Mouse (Mus musculus) midbrain, embryonic 13.5 days (tissue): Measurements from ENCODE around the gene Atf7. TPM values are rescaled to one million over a fixed set of nuclear protein-coding genes. Genes with fewer than 3 reads are reported as not detected.
"Not testable (repeated sequence)": the region's sequence is repeated elsewhere in the genome, so short reads cannot be mapped to it uniquely, and the experiment has no call there.

Experiments used
- ATAC-seq: fragments of 200-750 bp; cut with Nextera tagmentation; 2 replicates; pipeline ENCODE4 v1.8.0; 2017; ENCODE audit warnings: mild to moderate bottlenecking, moderate TSS enrichment, moderate library complexity
- H3K27ac ChIP-seq: fragments of 300-500 bp; sonication (generic); 2 replicates; pipeline ENCODE4 v1.5.1; 2015; ENCODE audit warnings: inconsistent platforms, mild to moderate bottlenecking, moderate library complexity
- H3K27me3 ChIP-seq: fragments of 300-500 bp; sonication (generic); 2 replicates; pipeline ENCODE4 v1.6.1; 2015; ENCODE audit warnings: mild to moderate bottlenecking, inconsistent platforms
- H3K36me3 ChIP-seq: fragments of 300-500 bp; sonication (generic); 2 replicates; pipeline ENCODE4 v1.6.1; 2015; ENCODE audit warnings: mild to moderate bottlenecking, inconsistent platforms
- H3K4me1 ChIP-seq: fragments of 300-500 bp; sonication (generic); replicated peaks from 2 replicates; pipeline ENCODE4 v1.6.1; 2015; ENCODE audit warnings: inconsistent platforms
- H3K4me2 ChIP-seq: fragments of 300-500 bp; sonication (generic); replicated peaks from 2 replicates; pipeline ENCODE4 v1.6.1; 2015; ENCODE audit warnings: moderate library complexity, mild to moderate bottlenecking, inconsistent platforms
- H3K4me3 ChIP-seq: fragments of 300-500 bp; sonication (generic); replicated peaks from 2 replicates; pipeline ENCODE4 v1.5.1; 2015; ENCODE audit warnings: mild to moderate bottlenecking, inconsistent platforms
- H3K9ac ChIP-seq: fragments of 300-500 bp; sonication (generic); replicated peaks from 2 replicates; pipeline ENCODE4 v1.6.1; 2015; ENCODE audit warnings: mild to moderate bottlenecking, inconsistent platforms
- H3K9me3 ChIP-seq: fragments of 300-500 bp; sonication (generic); 2 replicates; pipeline ENCODE4 v1.6.1; 2016; ENCODE audit warnings: mild to moderate bottlenecking, inconsistent platforms
- WGBS: fragments of 180-500 bp; shearing (Covaris S2); methylation state at CpG from one replicate; pipeline ENCODE4 v1.1.7; 2015; 5-methylcytosine and 5-hydroxymethylcytosine counted together
- polyA plus RNA-seq: library from polyadenylated mRNA; unstranded; fragments of >200 nt; fragmentation: Nextera tagmentation; extraction: Ambion mirVana; gene quantifications from 2 replicates; pipeline ENCODE4 v1.2.1, GENCODE M21; 2015

The Atf7 gene
- polyA plus RNA-seq = 15.9 and 22.1 TPM in 2 replicates

DNA sequence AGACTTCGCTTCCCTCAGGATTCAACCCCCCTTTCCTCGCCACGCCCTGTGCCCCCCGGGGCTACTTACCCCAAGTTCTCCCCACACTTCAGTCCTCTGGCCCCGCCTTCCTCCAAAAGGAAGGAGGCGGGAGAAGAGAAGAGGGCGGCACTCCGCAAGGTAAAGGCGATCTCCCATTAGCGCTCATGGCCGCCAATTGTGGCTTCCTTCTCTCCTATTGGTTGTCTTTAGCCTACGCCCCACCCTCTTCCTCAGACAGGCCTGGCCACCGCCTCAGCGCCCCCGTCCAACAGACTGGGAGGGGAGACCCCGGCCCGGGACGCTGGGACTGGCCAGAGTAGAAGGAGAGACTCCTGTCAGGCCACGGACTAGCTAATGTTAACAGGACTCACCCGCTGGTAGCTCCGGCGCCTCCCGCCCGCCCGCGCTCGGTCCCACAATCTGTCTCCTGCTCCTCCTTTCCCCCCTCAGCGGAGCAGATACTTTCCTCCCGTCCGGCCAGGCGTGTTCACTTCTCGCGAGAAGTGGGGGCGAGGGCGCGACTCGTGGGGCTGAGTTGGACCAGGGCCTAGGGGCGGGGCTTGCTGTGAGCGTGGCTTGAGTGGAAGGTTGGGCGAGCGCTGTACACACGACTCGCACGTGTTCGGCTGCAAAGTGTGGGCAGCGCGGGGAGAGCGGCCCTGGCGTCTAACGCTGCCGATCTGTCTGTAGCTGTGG is at the start of gene Atf7, which contains the start of gene Gm28047:
Atf7 (minus strand) TSS at position 495 of the 717 bp plus-strand sequence.
Gm28047 (minus strand) TSS at position 98 of the 717 bp plus-strand sequence.
- peak within 1 kb of the TSS; percentile 74 for H3K9ac ChIP-seq
- peak within 1 kb of the TSS; percentile 65 for H3K4me3 ChIP-seq

GRCm38 (mm10) chr15:102673548-102673947 is 48.3 kb upstream of the Atf7 start:
- H3K4me3 ChIP-seq = peak overlapping the region; percentile 28

More for the DNA sequence above, at the start of gene Atf7, which contains the start of gene Gm28047:
- peak; percentile 100 for ATAC-seq
- Histone ChIP-seq H3K4me2 (peak within 1 kb of the TSS; percentile 82), H3K27me3 (no peaks in the 10 kb centered on the region), H3K9me3 (no peaks in the 10 kb centered on the region), H3K27ac (peak within 1 kb of the TSS; percentile 94), H3K36me3 (no peaks in the 10 kb centered on the region), H3K4me1 (peaks cover 19% of the 10 kb centered on the region)
- WGBS = under 1% methylated on average over 50 of the region's 51 CpGs

GRCm38 (mm10) chr15:102672215-102673071 is 47.2 kb upstream of the Atf7 start, which contains the start of gene Atp5g2:
Atp5g2 (minus strand) TSS chr15:102672352.
- no peaks in the 10 kb centered on the region for H3K9me3 ChIP-seq
- H3K36me3 ChIP-seq = peaks cover 7% of the 10 kb centered on the region; the same call in 1 of the 2 replicates
- no peaks in the 10 kb centered on the region for H3K27me3 ChIP-seq
- H3K9ac ChIP-seq = peak within 1 kb of the TSS; percentile 84
- H3K4me1 ChIP-seq = peaks cover 47% of the 10 kb centered on the region
- peak within 1 kb of the TSS; percentile 99 for H3K27ac ChIP-seq
- H3K4me3 ChIP-seq = peak within 1 kb of the TSS; percentile 52
- 2% methylated on average over 37 of the region's 37 CpGs for WGBS
- no peak; the same call in 1 of the 2 replicates for ATAC-seq
- peak within 1 kb of the TSS; percentile 78 for H3K4me2 ChIP-seq

More at GRCm38 (mm10) chr15:102673548-102673947, 48.3 kb upstream of the Atf7 start:
- no peaks in the 10 kb centered on the region for H3K36me3 ChIP-seq
- H3K9me3 ChIP-seq = no peaks in the 10 kb centered on the region
- peaks cover 47% of the 10 kb centered on the region for H3K4me1 ChIP-seq
- peak; percentile 55 for ATAC-seq
- no peaks in the 10 kb centered on the region for H3K27me3 ChIP-seq
- H3K4me2 ChIP-seq = peak overlapping the region; percentile 78
- 0 out of 2 replicates have a peak overlapping the region, but pooled peaks have one; percentile 19 for H3K9ac ChIP-seq
- H3K27ac ChIP-seq = peak overlapping the region; percentile 99
- WGBS = 2% methylated on average over 10 of the region's 10 CpGs

- no peaks in the 10 kb centered on the region for H3K27me3 ChIP-seq
- peaks cover 47% of the 10 kb centered on the region for H3K4me1 ChIP-seq
- H3K4me2 ChIP-seq = peak overlapping the region; percentile 78
- peak overlapping the region; percentile 99 for H3K27ac ChIP-seq
- no peaks in the 10 kb centered on the region for H3K9me3 ChIP-seq
- H3K36me3 ChIP-seq = peaks cover 14% of the 10 kb centered on the region; the same call in 1 of the 2 replicates
- H3K9ac ChIP-seq = peak overlapping the region; percentile 84
- under 1% methylated on average over 34 of the region's 34 CpGs for WGBS
- peak overlapping the region; percentile 52 for H3K4me3 ChIP-seq
- peak; percentile 65 for ATAC-seq
Observed at GRCm38 (mm10) chr15:102671721-102672214, 46.5 kb upstream of the Atf7 start.

- Histone ChIP-seq H3K36me3 (peaks cover 20% of the 10 kb centered on the region; the same call in 1 of the 2 replicates), H3K9me3 (no peaks in the 10 kb centered on the region), H3K9ac (peak overlapping the region; percentile 84), H3K4me2 (peak overlapping the region; percentile 78), H3K4me1 (peaks cover 47% of the 10 kb centered on the region), H3K4me3 (peak overlapping the region; percentile 55), H3K27ac (peak overlapping the region; percentile 99), H3K27me3 (no peaks in the 10 kb centered on the region)
- peak; percentile 91 for ATAC-seq
- under 1% methylated on average over 53 of the region's 53 CpGs for WGBS
Observed at GRCm38 (mm10) chr15:102670767-102671575, 45.7 kb upstream of the Atf7 start.

DNA sequence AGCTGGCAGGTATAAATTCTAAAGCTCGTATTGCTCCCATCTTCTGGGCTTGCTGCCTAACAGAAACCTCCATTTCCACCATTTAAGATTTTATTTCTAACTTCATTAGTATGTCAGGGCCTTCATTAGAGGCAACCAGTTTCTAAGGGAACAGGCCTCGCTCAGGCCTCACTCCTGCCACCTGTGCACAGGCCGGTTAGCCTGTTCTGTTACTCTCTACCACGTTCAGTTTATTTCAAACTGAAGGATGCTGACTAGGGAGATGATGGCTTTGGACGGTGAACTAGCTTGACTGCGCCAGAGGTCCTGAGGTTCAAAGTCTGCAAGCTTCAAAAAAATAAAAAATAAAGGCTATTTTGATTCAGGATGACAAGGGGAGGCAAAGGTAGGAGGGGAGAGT is 45.0 kb upstream of the Atf7 start:
- H3K4me3 ChIP-seq = peak overlapping the region; percentile 55
- no peak; the same call in 1 of the 2 replicates for ATAC-seq
- peak overlapping the region; percentile 69 for H3K4me2 ChIP-seq
- H3K4me1 ChIP-seq = peaks cover 47% of the 10 kb centered on the region
- no peaks in the 10 kb centered on the region for H3K27me3 ChIP-seq
- 10% methylated on average over 6 of the region's 6 CpGs for WGBS
- no peaks in the 10 kb centered on the region for H3K9me3 ChIP-seq
- H3K9ac ChIP-seq = peak overlapping the region; percentile 83
- peak overlapping the region; percentile 99 for H3K27ac ChIP-seq
- H3K36me3 ChIP-seq = peaks cover 27% of the 10 kb centered on the region

DNA sequence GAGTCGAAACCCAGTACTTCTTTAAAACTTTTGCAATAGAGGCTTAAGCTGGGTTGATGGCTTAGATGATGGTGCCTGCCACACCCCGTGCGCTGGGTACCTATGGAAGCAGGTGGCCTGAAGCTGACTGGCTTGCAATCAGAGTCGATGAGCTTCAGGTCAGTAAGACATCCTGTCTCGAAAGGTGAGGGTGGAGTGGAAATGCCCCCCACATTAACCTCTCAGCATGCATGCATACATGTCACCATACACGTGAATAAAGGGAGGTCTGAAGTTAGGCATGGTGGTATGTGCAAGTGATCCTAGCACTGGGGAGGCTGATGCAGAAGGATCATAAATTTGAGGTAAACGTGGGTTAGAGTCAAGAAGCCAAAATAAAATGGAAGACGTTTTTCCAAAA is 44.3 kb upstream of the Atf7 start:
- Histone ChIP-seq H3K27me3 (no peaks in the 10 kb centered on the region), H3K4me1 (peaks cover 47% of the 10 kb centered on the region), H3K4me3 (0 out of 2 replicates have a peak overlapping the region, but pooled peaks have one; percentile 2), H3K4me2 (peak overlapping the region; percentile 69), H3K9ac (0 out of 2 replicates have a peak overlapping the region, but pooled peaks have one; percentile 36), H3K27ac (no peak overlapping the region), H3K36me3 (peaks cover 34% of the 10 kb centered on the region), H3K9me3 (no peaks in the 10 kb centered on the region)
- no peak for ATAC-seq
- 90% methylated on average over 8 of the region's 8 CpGs for WGBS

DNA sequence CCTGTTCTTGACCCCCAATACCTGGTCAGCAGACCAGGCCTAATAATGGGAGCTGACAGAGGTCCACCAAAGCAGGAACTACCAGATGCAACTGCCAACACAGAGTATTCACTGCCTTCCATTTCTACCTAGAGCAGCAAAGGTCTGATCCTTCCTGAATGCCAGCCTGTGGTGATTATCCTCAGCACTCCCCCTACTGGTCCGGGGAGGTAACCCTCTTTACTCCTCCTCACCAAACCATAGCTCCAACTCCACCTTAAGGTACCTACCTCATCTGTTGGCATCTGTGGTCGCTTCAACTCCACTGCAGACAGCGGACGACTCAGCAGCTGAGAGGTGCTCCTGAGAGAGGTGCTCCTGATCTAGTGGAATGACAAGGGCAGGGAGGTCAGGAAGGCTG is 40.2 kb upstream of the Atf7 start:
- no peak overlapping the region for H3K9ac ChIP-seq
- ATAC-seq = 0 out of 2 replicates have a peak, but pooled peaks have one; percentile 15
- no peak overlapping the region for H3K4me3 ChIP-seq
- H3K4me1 ChIP-seq = peaks cover 18% of the 10 kb centered on the region
- peaks cover 69% of the 10 kb centered on the region for H3K36me3 ChIP-seq
- H3K4me2 ChIP-seq = no peak overlapping the region
- WGBS = 61% methylated on average over 4 of the region's 4 CpGs
- no peak overlapping the region for H3K27ac ChIP-seq
- no peaks in the 10 kb centered on the region for H3K27me3 ChIP-seq
- no peaks in the 10 kb centered on the region for H3K9me3 ChIP-seq

GRCm38 (mm10) chr15:102663825-102664224 is 38.6 kb upstream of the Atf7 start:
- Histone ChIP-seq H3K27ac (no peak overlapping the region), H3K27me3 (no peaks in the 10 kb centered on the region), H3K9me3 (no peaks in the 10 kb centered on the region), H3K9ac (no peak overlapping the region), H3K36me3 (peaks cover 74% of the 10 kb centered on the region), H3K4me3 (no peak overlapping the region), H3K4me1 (peaks cover 2% of the 10 kb centered on the region; the same call in 1 of the 2 replicates), H3K4me2 (no peak overlapping the region)
- no peak for ATAC-seq
- 87% methylated on average over 8 of the region's 8 CpGs for WGBS

DNA sequence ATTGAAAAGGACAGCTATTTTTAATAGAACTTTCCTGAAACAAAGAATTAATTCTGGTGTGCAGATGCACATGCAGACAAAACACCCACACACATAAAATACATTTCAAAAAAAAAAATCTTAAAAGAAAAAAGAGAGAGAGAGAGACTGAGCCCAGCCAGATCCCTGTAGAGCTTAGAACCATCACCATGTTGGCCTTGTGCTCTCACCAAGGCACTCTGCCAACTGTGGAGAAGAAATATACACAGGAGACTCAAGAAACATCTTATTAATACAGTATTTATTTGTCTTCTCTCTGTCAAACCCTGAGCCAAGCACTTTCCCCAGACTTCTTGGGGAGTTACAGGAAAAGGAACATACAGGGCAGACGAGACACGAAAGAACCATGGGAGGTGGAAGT is 37.3 kb upstream of the Atf7 start:
- ATAC-seq, H3K9ac ChIP-seq, H3K27ac ChIP-seq, H3K4me3 ChIP-seq, H3K27me3 ChIP-seq, H3K9me3 ChIP-seq, H3K4me2 ChIP-seq, H3K4me1 ChIP-seq: not testable (repeated sequence)
- WGBS = no CpG with 5 or more reads among the region's 2 CpGs
- H3K36me3 ChIP-seq = peaks cover 69% of the 10 kb centered on the region

DNA sequence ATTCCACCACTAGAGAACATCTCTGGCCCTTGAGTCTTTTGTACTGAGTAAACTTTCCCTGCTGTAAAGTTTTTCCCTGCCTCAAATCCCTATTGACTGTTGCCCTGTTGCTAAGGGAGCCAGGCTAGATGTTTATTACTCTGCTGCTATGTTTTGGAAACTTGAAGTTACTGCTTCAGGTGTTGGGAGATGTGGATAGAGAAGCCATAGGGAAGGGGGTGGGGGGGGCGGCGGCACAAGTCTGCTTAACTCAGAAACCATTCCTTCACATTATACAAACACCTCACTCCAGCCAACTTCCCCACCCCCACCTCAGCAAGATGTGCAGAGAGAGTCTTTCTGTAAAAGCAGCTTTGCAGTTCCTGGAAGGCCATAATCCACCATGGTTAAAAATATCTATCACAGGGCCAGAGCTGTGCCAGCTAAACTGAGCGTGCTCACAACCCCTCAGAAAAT is 32.7 kb upstream of the Atf7 start:
- Histone ChIP-seq H3K9ac (no peak overlapping the region), H3K9me3 (no peaks in the 10 kb centered on the region), H3K4me3 (no peak overlapping the region), H3K36me3 (peaks cover 24% of the 10 kb centered on the region), H3K4me2 (no peak overlapping the region), H3K4me1 (0 out of 2 replicates have a peak, but pooled peaks cover 3% of the 10 kb centered on the region), H3K27me3 (no peaks in the 10 kb centered on the region), H3K27ac (no peak overlapping the region)
- WGBS = 73% methylated on average over 3 of the region's 3 CpGs
- ATAC-seq = no peak
